Mouse (Mus musculus) cerebellum, postnatal 14 days (tissue): ENCODE data around the gene Neu2.
A peak's percentile ranks its signal among the peaks of the same experiment; 100 is the strongest.
"Not testable (repeated sequence)": the region's sequence is repeated elsewhere in the genome, so short reads cannot be mapped to it uniquely, and the experiment has no call there.

ENCODE experiments used
- DNase-seq, 2 experiments: peaks; one replicate each; pipeline ENCODE4 v3.0.0; 2021; ENCODE audit warnings: mixed read lengths in 2 of 2

Gene Neu2

GRCm38 (mm10) chr1:87509561-87510165 is at the start of gene Neu2:
TSS of gene Neu2 (plus strand) at chr1:87509889.
- peak in 1 of 2 experiments; percentile 37 for DNase-seq

DNA sequence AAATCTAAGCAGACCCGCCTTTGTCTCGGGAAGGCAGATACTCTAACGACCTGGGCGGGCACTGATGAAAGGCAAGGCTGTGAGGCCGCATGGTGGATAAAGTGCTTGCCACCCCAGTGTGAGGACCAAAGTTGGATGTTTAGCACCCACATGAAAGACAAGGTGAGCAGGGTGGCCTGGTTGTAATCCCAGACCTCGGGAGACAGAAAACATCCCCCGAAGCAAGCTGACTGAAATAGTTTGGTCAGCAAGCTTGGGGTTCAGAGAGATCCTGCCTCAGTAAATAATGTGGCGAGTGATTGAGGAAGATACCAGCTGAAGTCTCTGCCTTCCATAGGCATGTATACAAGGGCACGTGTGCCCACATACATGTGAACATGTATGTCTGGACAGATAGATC is 42.2 kb upstream of the Neu2 start:
- DNase-seq = no peak

DNA sequence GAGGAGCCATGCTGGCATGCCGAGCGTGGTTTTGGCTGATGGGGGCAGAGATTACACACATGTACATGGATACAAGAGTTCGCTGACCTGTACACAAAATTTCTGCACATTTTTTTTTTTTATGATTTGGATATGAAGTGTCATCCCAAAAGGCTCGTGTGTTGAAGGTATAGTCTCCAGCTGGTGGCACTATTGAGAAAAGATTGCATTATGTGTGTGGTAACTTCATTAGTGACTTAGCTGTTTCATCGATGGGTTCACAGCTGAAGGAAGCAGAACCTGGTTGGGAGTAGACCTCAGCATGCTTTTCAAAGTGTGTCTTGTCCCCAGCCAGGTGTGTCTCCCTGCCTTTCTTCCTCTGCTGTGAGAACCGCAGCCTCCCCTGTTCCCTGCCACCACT is 41.4 kb upstream of the Neu2 start:
- DNase-seq = peak in 1 of 2 experiments; percentile 46

DNA sequence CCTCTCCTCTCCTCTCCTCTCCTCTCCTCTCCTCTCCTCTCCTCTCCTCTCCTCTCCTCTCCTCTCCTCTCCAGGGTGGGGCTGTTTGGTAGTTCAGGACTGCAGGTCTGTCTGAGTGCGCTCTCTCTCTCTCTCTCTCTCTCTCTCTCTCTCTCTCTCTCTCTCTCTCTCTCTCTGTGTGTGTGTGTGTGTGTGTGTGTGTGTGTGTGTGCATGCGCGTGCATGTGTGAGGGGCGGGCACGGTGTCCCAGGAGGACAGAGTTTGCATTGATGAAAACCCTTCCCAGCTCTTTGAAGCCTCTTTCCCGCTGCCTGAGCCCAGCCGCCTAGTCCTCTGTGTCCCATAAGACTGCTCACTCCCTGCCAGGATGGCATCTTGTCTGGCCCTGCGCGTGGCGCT is 39.7 kb upstream of the Neu2 start, which contains the start of gene Snorc:
Gene Snorc (plus strand): TSS at position 301 of the 400 bp plus-strand sequence.
- not testable (repeated sequence) for DNase-seq

- DNase-seq = no peak
Observed at GRCm38 (mm10) chr1:87471914-87472313, 37.8 kb upstream of the Neu2 start.

DNA sequence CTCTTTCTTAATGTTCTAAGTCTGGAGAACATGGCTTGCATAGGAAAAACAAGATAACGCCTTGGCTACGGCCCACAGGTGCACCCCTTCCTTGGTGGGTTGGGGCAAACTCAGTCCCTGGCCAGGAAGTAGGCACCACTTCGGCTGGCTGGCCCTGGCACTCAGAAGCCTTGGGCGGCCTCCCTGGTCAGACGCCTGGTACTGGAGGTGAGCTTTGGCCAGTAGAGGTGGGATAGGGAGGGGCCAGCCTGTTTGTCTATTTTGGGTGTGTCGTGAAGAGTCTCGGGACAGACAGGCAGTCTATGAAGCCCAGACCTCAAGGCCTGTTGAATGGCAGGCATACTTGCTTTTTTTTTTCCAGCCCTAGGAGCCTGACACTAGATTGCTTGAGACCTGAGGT is 37.1 kb upstream of the Neu2 start:
- no peak for DNase-seq

DNA sequence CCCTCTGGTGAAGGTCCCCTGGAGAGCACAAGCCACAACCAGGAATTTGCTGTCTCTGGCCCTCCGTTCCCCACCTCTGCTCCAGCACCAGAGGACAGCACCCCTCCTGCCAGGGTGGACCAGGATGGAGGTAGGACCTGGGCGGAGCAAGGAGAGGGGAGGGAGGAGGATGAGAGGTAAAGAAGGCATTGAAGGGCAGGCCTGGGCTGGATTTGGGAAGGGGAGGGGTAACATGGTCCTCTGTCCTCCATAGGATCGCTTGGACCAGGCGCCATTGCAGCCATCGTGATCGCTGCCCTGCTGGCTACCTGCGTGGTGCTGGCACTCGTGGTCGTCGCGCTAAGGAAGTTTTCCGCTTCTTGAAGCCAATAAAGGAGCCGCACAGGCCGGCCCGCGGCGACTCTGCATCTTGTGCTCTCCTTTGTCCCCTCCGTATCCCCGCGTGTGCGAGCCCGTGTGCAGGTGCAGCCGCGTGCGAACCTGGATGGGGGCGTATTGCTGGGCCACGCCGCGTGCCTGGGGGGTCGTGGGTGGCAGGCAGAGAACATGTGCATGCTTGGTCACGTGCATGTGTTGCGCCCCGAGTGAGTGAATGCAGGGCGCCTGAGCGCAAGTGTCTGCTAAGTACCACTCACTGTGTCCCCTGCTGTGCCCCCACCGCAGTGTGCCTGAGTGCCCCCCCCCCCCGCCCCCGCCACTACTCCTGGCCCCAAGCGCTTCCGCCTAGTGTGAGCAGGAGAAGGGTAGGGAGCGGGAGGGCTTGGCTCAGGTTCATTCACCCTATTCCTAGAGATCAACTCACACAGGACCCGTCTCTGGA is 34.4 kb upstream of the Neu2 start:
- DNase-seq = no peak

DNA sequence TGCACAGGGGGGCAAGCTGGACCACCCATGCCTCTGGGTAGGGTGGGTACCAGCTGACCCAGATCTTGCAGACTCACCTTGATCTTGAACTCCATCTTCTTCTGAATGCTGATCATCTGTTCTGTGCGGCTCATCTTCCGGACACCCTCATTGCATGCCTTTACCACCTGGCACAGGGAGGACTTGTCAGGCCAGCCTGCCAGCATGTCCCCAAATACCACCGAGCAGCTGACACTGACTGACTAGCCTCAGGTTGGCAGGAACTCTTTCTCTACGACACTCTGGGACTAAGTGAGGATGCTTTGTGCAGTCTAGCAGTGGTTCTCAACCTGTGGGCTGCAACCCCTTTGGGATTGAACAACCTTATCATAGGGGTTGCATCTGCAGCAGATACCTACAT is 27.1 kb upstream of the Neu2 start:
- DNase-seq = peak; percentile 64 to 78

- peak; percentile 86 to 91 for DNase-seq
Observed at GRCm38 (mm10) chr1:87486386-87486785, 23.3 kb upstream of the Neu2 start.

DNA sequence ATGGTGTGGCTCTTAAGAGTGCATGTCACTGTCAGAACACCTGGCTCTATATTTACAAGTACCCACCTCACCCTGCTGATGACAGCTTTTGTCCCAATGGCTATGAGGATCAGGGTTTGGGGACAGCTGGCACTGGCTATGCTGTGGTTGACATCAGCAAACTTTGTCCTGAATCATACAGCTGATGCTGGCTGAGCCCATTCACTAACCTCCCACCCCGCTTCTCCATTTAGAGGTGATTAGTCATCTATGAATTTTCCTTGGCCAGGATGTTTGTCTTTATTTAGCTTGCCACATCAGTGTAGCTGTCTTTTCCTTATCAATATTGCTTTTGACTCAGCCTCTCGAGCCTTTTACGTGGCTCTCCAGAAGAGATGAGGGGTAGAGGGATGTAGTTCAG is 17.4 kb upstream of the Neu2 start:
- no peak for DNase-seq

DNA sequence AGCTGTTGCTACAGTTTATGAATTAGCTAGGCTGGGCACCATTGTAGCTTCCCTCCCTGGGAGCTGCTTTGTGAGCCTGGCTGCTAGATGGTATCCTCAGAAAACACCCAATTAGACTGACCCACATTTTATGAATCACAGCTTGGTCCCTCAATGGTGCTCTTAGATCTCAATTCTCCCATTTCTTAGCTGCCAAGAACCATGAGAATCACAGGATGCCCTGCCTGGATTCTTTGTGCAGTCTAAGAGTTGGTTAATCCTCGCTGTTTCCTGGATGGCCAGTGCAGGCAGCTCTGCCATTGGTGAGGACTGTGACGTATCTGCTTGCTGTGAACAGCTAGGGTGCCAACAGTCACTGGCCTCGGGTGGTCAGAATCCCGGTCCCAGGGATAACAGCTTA is 16.1 kb upstream of the Neu2 start:
- DNase-seq = no peak

DNA sequence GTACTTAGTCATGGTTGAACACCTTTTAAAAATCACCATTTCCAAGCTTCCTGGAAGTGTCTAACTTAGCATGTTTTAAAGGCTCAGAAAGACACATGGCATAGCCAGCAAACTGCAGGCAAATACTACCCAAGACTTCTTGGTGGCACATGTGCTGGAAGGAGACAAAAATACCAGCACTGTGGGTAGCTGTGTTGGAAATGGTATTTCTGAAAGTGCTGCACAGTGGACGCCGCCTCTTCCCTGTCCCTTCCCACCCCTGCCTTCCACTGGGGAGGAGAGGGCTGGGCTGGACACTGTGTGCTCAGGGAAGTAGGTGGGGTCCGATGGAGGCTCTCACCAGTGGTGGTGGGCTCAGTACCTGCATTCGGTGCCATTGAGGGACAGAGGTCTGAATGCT is 4.2 kb upstream of the Neu2 start:
- DNase-seq = no peak

DNA sequence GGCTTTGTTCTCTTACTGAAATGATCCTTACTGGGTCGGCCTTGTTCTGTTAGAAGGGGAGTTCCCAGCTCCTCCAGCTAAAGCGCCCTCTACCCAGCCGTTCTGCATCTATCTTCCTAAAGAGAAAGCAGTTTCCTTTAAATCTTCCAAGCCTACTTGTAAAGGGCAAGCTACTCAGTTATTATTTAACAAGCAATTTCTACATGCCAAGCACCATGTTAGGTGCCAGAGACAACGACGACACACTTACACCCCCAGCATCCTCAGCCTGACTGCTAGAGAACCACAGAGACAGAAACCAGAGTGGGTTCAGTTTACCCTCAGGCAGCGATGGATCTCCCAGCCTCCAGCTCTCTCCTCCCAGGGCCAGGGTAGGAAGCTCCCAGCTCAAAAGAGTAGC is 1.8 kb upstream of the Neu2 start:
- no peak for DNase-seq

DNA sequence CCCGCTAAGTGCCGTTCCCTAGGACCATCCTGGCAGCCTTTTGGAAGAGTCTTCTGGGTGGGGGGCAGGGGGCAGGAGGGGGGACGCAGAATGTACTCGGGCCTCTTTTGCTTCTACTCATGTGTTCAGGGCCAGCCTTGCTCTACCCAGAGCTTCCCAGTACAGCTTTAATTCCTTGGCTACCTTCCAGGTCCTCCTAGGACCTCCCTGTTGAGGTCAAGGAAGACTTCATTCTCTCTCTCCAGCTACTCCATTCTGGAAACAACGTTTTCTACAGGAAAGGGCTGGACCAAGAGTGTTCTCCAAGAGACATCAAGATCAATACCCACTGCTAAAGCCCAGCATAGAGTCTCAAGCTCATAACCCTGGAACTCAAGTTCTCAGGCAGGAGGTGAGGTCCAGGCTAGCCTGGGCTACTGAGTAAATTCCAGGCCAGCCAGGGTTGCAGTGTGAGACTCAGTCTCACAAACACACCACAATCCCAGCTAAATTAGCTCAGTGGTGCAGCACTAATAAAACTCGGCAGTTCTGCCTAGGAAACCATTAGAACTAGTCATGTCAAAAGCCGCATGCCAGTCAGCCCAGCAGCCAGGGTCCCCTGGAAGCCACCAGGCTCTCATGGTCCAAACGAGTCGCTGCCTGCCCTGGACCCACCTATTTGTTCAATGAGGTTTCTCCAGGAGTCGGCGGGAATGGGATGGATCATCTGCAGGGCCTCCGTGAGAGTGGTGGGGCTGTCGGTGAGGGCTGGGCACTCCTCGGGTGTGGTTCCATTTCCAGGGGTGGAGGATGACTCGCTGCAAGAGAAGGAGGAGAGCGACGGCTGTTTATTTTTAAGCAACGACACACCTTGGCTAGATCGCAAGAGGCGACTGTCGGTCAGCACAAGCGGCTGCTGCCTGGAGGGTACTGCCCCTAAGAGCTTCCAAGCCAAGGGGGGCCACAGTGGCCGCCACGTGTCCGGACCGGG is 813 bp upstream of the Neu2 start:
- peak in 1 of 2 experiments; percentile 18 for DNase-seq

DNA sequence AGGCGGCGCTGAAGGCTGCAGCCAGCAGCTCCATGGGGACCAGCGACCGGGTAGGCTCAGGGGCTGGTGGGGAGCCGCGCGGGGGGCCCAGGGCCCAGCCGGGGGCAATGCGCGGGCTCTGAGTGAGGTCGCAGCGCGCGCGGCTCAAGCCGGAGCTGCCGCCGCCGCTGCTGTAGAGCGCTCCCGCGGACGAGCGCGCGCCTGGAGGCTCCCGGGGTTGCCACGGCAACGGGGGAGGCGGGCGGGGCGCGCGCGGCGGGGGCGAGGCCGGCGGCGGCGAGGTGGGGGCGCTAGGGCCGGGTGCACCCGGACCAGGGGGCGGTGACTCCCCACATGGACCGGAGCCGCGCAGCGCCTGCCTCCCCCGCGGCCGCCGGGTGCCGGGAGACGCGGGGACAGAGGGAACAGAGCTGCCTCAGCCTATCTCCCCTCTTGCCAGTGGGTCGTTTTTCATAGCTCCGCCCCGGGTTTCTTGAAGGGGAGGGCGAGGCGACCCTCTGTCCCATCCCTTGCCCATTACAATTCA is 540 bp downstream of the Neu2 start:
- DNase-seq = peak; percentile 65 to 69

DNA sequence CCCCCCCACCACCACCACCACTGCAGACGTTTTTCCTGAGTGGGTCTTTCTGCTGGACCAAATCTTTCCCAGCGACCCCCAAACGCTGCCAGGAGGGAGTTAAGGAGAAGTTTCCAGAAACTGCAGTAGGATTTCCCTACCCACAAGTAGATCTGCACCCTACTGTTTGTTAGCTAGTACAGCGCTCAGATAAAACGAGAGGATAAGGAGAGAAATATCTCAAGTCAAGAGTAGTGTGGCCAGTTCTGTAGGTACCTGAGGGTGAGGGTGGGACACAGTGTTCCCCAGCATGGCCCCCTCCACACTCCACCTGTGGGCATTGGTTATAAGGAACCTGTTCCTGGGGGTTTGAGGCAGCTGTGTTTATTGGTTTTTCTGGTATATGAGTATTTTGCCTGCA is 1.2 kb downstream of the Neu2 start:
- DNase-seq = no peak

- no peak for DNase-seq
Observed at GRCm38 (mm10) chr1:87520467-87520866, 10.8 kb downstream of the Neu2 start.

DNA sequence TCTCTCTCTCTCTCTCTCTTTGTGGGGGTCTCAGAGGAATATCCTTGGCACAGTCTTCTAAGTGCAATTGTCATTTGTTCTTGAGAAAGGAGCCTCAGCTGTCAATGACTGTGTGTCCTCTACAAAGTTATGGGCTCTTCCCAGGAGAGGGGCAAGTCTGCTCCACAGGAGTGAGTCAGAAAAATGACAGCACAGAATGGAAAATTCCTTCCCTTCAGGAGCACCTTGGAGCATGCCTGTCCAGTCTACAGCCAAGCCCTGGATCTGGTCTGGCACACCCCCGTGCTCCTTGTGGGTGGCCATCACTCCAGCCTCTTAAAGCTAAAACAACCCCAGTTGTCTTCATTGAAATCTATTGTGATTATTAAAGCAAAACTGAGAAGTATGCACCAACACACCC is 11.8 kb downstream of the Neu2 start:
- no peak for DNase-seq

DNA sequence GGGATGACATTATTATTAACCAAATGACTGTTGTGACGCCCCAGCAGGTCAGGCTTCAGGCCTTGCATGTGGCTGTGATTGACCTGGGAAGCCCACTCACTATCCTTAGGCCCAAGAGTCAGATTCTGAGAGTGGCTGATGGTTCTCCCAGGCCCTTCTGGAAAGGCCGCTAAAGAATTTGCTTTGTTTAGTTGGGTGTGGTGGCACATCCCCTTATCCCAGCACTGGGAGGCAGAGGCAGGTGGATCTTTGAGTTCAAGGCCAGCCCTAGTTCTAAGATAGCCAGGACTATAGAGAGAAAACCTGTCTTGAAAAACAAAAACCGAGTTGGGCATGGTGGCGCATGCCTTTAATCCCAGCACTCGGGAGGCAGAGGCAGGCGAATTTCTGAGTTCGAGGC is 15.4 kb downstream of the Neu2 start:
- no peak for DNase-seq

DNA sequence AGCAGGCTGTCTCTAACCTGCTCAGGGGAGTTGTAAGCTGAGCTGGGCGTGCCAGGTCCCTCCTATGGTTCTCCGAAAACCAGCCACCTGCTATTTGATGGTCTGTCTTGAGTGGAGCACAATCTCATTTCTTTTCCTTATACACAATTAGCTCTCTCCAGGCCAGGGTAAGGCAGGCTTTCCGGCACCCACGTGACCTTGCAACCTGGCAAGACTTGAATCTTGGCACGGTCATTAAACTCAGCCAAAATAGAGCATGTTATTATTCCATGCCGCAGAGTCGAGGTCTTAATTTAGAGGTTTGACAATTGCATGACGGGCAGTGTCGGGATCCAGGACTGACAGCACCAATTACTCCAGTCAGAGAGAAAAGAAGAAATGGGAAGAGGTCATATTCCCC is 17.5 kb downstream of the Neu2 start:
- DNase-seq = peak; percentile 69 to 76

DNA sequence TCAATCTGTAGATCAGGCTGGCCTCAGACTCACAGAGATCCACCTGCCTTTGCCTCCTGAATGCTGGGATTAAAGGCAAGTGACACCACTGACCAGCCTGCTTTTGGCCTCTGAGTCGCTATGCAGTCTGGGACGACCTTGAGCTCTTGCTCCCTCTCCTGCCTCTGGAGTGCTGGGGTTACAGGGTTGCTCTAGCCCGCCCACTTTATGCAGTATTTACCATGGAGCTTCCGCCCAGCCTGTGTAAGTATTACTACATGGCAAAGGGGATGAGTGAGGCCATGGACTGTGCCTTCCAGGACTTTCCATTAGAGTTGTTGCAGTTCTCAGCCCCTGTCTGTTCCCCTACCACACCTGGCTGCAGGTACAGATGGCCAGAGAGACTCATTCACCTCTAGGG is 22.7 kb downstream of the Neu2 start:
- DNase-seq = no peak

GRCm38 (mm10) chr1:87534118-87534517 is 24.4 kb downstream of the Neu2 start:
- no peak for DNase-seq

DNA sequence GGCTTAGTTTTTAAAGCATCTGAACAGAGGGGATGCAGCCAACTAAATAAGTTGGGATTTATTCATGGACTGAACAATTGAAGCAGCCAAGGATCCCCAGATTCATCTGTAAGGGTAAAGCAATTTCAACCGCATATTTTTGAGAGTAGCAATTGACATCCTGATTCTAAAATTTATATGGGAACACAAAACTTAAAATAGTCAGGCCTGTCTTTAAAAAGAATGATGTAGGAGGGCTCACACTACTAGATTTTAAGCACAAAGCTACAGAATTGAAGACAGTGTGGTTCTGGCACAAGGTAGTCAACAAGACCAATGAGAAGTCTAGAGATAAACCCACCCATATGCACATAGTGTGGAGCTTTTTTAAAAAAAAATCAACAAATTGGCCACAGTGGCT is 27.3 kb downstream of the Neu2 start:
- DNase-seq = no peak
